Mouse (Mus musculus): ENCODE results near the gene 1700057G04Rik.

DNA sequence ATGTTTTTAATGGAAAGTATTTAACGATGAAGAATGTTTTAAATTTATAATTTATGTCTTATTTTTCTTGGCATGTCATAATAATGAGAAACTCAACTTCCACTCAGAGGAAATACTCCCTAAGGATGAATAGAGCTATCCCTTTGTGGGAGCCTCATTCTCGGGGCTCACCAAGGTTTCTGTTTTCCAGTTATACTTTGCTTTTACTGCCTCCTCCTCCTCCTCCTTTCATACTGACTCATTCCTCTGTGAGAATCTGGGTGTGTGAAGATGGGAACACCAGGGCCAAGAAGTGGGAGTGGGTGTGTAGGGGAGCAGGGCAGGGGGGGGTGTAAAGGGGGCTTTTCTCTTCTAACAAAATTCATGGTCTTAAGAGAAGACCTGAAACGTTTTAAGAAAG, 16.3 kb upstream of the 1700057G04Rik start:
- no peak for TF ChIP-seq CTCF (IDR thresholded peaks at IDR 0.05; ENCODE audit: low read depth, low read length)
- no peak for TF ChIP-seq TAL1 (conservative IDR thresholded peaks at IDR 0.05; ENCODE audit: low read depth, low read length)
- TF ChIP-seq GATA2 (IDR thresholded peaks at IDR 0.05; ENCODE audit: borderline replicate concordance, low read depth, low read length) = no peak
